Mouse (Mus musculus): Measurements from ENCODE around the gene Cd151. TPM values are rescaled to one million over a fixed set of nuclear protein-coding genes. Genes with fewer than 3 reads are reported as not detected.

Gene Cd151
- total RNA-seq, 2 experiments from 2014 or later: 299 to 300 TPM

- no peak for DNase-seq
- intact Hi-C loops (cut with DNase I): no loop called here
These were observed 52.6 kb downstream of the Cd151 start for GRCm38 (mm10) chr7:141519795-141520194.

Other genes starting within 250 kb of the Cd151 start
- 10 to 100 TPM; 31.9 to 36.5 TPM for gene Phrf1, start 238.6 kb upstream of the Cd151 start, total RNA-seq (2021)
- gene Irf7, start 200.9 kb upstream of the Cd151 start, total RNA-seq (2021): 1 to 10 TPM; 4.1 to 8.6 TPM
- not detected for gene Cdhr5, start 190.6 kb upstream of the Cd151 start, total RNA-seq (2021)
- not detected for gene Sct, start 188.3 kb upstream of the Cd151 start, total RNA-seq (2021)
- gene Drd4, start 175.4 kb upstream of the Cd151 start, total RNA-seq (2021): not detected
- 10 to 100 TPM; 16.5 to 17.1 TPM for gene Deaf1, start 139.7 kb upstream of the Cd151 start, total RNA-seq (2021)
- gene Tmem80, start 139.7 kb upstream of the Cd151 start, total RNA-seq (2021): 10 to 100 TPM; 13.5 to 14.8 TPM
- 1 to 10 TPM; 3.3 to 3.7 TPM for gene Eps8l2, start 128.5 kb upstream of the Cd151 start, total RNA-seq (2021)
- 100 to 1,000 TPM; 114 to 116 TPM for gene Taldo1, start 75.2 kb upstream of the Cd151 start, total RNA-seq (2021)
- gene Gatd1, start 53.3 kb upstream of the Cd151 start, total RNA-seq (2021): 10 to 100 TPM; 14.9 to 16.7 TPM
- 1 to 10 TPM in 1 of 2 experiments, under 1 TPM in 1; 0.80 to 1.5 TPM for gene Cend1, start 37.9 kb upstream of the Cd151 start, total RNA-seq (2021)
- gene Slc25a22, start 29.5 kb upstream of the Cd151 start, total RNA-seq (2021): 10 to 100 TPM; 60.0 to 96.2 TPM
- under 1 TPM; 0.60 to 0.78 TPM for gene Pidd1, start 23.4 kb upstream of the Cd151 start, total RNA-seq (2021)
- 100 to 1,000 TPM; 885 to 891 TPM for gene Rplp2, start 20.0 kb upstream of the Cd151 start, total RNA-seq (2021)
- 100 to 1,000 TPM; 552 to 604 TPM for gene Pnpla2, start 12.2 kb upstream of the Cd151 start, total RNA-seq (2021)
- 10 to 100 TPM; 24.1 to 24.2 TPM for gene Cracr2b, start 6.3 kb upstream of the Cd151 start, total RNA-seq (2021)
- 10 to 100 TPM; 76.0 to 83.7 TPM for gene Polr2l, start 7.7 kb downstream of the Cd151 start, total RNA-seq (2021)
- 10 to 100 TPM; 27.3 to 44.1 TPM for gene Tspan4, start 7.8 kb downstream of the Cd151 start, total RNA-seq (2021)
- 10 to 100 TPM; 43.2 to 48.5 TPM for gene Chid1, start 72.5 kb downstream of the Cd151 start, total RNA-seq (2021)
- 10 to 100 TPM; 54.9 to 57.6 TPM for gene Ap2a2, start 94.8 kb downstream of the Cd151 start, total RNA-seq (2021)
- not detected for gene Muc6, start 187.9 kb downstream of the Cd151 start, total RNA-seq (2021)
- not detected for gene Muc2, start 222.9 kb downstream of the Cd151 start, total RNA-seq (2021)

All from heart, postnatal 36 days (tissue).